Mouse (Mus musculus): ENCODE data around the gene Rell1.
A peak's percentile ranks its signal among the peaks of the same experiment; 100 is the strongest.

DNA sequence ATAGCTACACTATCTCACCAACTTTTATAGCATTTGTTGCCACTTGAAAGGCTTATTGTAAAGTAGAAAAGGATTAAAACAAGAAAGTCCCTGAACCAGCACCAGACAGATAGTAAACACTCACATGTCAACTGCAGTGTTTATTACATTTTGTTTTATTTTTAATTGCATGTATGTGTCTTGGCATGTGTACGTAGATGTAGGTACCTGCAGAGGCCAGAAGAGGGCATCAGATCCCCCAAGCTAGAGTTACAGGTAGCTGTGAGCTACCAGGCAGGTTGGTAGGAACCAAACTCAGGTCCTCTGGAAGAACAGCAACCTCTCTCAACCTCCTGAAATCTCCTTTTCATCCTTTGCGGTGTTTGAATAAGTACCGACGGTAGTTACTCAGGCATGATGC is 81.6 kb downstream of the Rell1 start:
- TF ChIP-seq CTCF (IDR thresholded peaks at IDR 0.05; ENCODE audit: low read depth, low read length) (peak; percentile 43), EP300 (IDR thresholded peaks at IDR 0.05; ENCODE audit: insufficient read depth, low read depth, low read length) (no peak), POLR2A (IDR thresholded peaks at IDR 0.05; ENCODE audit: insufficient read depth, low read length) (no peak)
